Mouse (Mus musculus) frontal cortex, postnatal 36 days (tissue): ENCODE measurements at regions not wholly inside any gene's neighbourhood (a gene's known extent, or its start where the extent isn't known, plus 50 kb on each side); places are given as distances from the start of the nearest gene placed in this dataset.
A peak's percentile ranks its signal among the peaks of the same experiment; 100 is the strongest.

Experiments used
- DNase-seq, 2 experiments: peaks; one replicate each; pipeline ENCODE4 v3.0.0; 2022; ENCODE audit warnings: low spot score in 2 of 2

- no peak for DNase-seq
Measured at GRCm38 (mm10) chr12:21481644-21482043, 64.2 kb upstream of the Ywhaq start.

DNA sequence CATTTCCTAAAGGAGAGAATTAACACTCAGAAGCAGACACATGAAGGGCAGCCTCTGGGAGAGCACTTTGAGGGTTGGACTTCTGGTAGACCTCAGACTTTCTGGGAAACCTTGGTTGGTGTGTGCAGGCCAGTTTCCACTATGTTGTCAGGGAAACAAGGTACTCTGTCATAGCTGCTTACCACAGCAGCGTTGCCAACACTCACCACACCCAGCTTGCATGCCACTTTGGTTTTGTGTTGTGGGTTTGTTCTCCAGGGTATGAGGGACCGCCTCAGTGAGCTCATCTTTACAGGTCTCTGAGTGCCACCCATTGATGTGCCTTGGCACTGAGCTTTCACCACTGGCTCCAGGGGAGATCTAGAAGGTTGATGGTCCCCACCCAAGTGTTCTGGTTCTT lies 62.8 kb upstream of the Ywhaq start:
- DNase-seq: no peak

DNA sequence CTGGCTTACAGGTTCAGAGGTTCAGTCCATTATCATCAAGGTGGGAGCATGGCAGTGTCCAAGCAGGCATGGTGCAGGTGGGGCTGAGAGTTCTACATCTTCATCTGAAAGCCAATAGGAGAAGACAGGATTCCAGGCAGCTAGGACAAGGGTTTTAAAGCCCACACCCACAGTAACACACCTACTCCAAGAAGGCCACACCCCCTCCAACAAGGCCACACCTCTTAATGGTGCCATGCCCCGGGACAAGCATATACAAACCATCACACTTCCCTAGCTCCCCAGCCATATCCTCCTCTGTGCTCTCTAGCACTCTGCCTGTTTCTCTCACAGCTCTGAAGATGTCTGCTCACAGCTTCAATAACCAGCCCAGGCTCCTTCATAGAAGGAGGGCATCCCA lies 61.8 kb upstream of the Ywhaq start:
- no peak for DNase-seq

- DNase-seq: no peak
Measured at GRCm38 (mm10) chr12:21476516-21476915, 59.1 kb upstream of the Ywhaq start.

- DNase-seq: no peak
Measured at GRCm38 (mm10) chr12:21472951-21473710, 55.7 kb upstream of the Ywhaq start.

- peak; percentile 5 to 50 for DNase-seq
Measured at GRCm38 (mm10) chr12:21472487-21472886, 55.0 kb upstream of the Ywhaq start.

DNA sequence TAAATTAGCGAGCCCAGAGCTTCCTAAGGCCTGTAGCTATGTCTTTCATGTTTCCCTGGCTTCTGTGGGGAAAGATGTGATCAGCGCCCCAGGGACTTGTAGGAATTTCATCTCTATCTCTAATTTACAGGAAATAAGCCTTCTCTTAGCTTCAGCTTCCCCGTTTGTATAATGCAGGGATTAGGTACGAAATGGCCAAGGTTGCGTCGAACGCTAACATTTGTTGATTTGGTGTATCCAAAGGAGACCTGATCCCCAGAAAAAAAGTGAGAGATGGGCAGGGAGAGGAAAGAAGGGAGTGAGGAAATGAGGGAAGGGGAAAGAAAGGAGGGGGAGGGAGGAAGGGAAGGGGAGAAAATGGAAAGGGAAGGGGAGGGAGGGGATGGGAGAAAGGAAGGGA lies 54.5 kb upstream of the Ywhaq start:
- DNase-seq: no peak

DNA sequence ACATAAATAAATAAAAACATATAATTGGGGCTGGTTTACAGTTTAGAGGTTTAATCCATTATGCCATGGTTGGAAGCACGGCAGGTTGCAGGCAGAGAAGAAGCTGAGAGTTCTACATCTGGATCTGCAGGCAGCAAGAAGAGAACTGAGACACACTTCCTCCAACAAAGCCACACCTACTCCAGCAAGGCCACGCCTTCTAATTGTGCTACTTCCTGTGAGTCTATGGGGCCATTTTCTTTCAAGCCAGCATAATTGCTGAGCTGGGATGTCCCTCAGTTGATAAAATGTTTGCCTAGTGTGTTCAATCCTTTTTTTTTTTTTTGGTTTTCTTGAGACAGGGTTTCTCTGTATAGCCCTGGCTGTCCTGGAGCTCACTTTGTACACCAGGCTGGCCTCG lies 52.8 kb upstream of the Ywhaq start:
- no peak for DNase-seq
